Mouse (Mus musculus): Measurements from ENCODE around the gene Prkcb. TPM values are rescaled to one million over a fixed set of nuclear protein-coding genes. Genes with fewer than 3 reads are reported as not detected.

Gene Prkcb
- polyA plus RNA-seq, 1 experiment from 2014 or later: 3.7 TPM

DNA sequence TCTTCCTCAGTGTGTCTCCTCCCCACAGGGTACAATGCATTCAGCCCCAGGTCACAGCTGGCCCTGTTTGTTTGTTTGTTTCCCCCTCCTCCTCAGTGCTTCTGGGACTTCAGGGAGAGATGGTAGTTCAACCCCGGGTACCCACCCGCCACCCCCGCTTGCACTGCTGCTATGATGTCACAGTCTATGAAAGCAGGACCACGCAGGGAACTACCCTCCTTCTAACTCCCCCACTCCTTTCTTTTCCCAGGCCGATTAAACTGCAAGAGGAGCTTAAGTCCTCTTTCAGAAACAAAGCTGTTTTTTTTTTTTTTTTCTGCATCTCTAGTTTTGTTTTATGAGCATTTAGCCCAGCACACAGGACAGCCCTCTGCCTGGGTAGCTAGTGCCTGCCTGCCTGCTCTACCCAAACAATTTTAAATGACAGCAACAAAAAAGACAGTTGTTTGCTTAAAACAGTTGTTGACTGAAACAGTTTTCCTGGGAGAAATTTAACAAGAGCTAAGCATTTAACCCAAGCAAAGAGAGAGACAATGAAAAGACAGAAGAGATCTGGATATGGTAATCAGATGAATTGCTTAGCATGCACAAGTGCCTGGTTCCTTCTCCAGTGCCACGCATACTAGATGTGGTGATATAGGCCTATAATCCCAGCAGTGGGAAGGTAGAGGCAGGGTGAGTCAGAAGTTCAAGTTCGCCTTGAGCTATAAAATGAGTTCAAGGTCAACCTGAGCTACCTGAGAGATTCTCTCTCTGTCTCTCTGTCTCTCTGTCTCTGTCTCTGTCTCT lies 232.5 kb downstream of the Prkcb start:
- Histone ChIP-seq H3K4me1 (replicated peaks; ENCODE audit: control insufficient read depth, insufficient read depth, low read length) (no peaks in the 10 kb centered on the region), H3K9ac (ENCODE audit: low read depth, low read length) (no peak overlapping the region), H3K9me3 (ENCODE audit: control insufficient read depth, low read length) (no peaks in the 10 kb centered on the region), H3K27ac (ENCODE audit: low read depth, low read length) (no peak overlapping the region), H3K4me2 (no peak overlapping the region), H3K27me3 (replicated peaks; ENCODE audit: control insufficient read depth, insufficient read depth, low read length) (no peaks in the 10 kb centered on the region), H3K4me3 (ENCODE audit: low read depth, low read length) (no peak overlapping the region), H3K36me3 (ENCODE audit: control insufficient read depth, insufficient read depth, low read length) (no peaks in the 10 kb centered on the region)
- ATAC-seq (replicated peaks; ENCODE audit: low FRiP score) (no peak), DNase-seq (ENCODE audit: low spot score) (no peak)
- 58% methylated on average over 7 of the region's 7 CpGs for WGBS

DNA sequence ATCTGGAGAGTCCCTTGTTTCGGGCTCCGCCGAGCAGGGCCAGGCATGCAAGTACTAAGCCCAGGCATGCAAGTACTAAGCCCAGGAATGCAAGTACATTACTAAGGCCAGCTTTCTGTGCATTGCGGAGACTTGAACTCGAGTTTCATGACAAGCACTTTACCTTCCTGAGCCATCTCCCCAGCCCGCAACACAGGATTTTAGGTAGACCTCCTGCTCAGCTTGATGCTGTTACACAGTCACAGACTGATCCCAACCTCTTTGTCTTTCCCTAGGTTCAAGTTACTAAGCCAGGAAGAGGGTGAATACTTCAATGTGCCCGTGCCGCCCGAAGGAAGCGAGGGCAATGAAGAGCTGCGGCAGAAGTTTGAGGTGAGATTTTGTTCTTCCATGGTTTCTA lies 239.7 kb downstream of the Prkcb start:
- WGBS: 88% methylated on average over 11 of the region's 11 CpGs

DNA sequence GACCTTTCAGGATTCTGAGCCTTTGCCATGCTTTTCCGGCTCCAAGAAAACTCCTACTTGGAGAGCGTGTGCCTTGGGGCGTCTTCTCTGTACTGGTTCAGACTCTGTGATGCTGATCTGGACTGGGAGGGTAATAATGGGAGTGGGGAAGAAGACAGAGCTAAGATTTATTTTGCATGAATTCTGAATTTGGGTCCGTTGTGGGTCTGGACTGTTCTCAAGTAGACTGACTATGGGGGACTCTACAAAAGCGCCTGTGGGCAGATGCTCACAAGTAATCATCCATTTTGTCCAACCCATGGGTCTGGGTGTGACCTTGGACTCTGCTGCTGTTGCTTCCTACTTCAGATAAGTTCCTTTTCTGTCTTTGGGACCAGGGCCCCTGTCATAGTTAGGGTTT lies 240.1 kb downstream of the Prkcb start:
- DNase-seq (ENCODE audit: low spot score) (no peak), ATAC-seq (replicated peaks; ENCODE audit: low FRiP score) (no peak)
- Histone ChIP-seq H3K27ac (ENCODE audit: low read depth, low read length) (no peak overlapping the region), H3K4me1 (replicated peaks; ENCODE audit: control insufficient read depth, insufficient read depth, low read length) (no peaks in the 10 kb centered on the region), H3K27me3 (replicated peaks; ENCODE audit: control insufficient read depth, insufficient read depth, low read length) (no peaks in the 10 kb centered on the region), H3K4me3 (ENCODE audit: low read depth, low read length) (no peak overlapping the region), H3K36me3 (ENCODE audit: control insufficient read depth, insufficient read depth, low read length) (no peaks in the 10 kb centered on the region), H3K4me2 (no peak overlapping the region), H3K9ac (ENCODE audit: low read depth, low read length) (no peak overlapping the region), H3K9me3 (ENCODE audit: control insufficient read depth, low read length) (no peaks in the 10 kb centered on the region)
- 92% methylated on average over 5 of the region's 5 CpGs for WGBS

More for the DNA sequence above, 239.7 kb downstream of the Prkcb start:
- Histone ChIP-seq H3K9ac (ENCODE audit: low read depth, low read length) (no peak overlapping the region), H3K27ac (ENCODE audit: low read depth, low read length) (no peak overlapping the region), H3K4me2 (no peak overlapping the region), H3K27me3 (replicated peaks; ENCODE audit: control insufficient read depth, insufficient read depth, low read length) (no peaks in the 10 kb centered on the region), H3K4me1 (replicated peaks; ENCODE audit: control insufficient read depth, insufficient read depth, low read length) (no peaks in the 10 kb centered on the region), H3K36me3 (ENCODE audit: control insufficient read depth, insufficient read depth, low read length) (no peaks in the 10 kb centered on the region), H3K4me3 (ENCODE audit: low read depth, low read length) (no peak overlapping the region), H3K9me3 (ENCODE audit: control insufficient read depth, low read length) (no peaks in the 10 kb centered on the region)
- DNase-seq (ENCODE audit: low spot score): no peak
- ATAC-seq (replicated peaks; ENCODE audit: low FRiP score): no peak

DNA sequence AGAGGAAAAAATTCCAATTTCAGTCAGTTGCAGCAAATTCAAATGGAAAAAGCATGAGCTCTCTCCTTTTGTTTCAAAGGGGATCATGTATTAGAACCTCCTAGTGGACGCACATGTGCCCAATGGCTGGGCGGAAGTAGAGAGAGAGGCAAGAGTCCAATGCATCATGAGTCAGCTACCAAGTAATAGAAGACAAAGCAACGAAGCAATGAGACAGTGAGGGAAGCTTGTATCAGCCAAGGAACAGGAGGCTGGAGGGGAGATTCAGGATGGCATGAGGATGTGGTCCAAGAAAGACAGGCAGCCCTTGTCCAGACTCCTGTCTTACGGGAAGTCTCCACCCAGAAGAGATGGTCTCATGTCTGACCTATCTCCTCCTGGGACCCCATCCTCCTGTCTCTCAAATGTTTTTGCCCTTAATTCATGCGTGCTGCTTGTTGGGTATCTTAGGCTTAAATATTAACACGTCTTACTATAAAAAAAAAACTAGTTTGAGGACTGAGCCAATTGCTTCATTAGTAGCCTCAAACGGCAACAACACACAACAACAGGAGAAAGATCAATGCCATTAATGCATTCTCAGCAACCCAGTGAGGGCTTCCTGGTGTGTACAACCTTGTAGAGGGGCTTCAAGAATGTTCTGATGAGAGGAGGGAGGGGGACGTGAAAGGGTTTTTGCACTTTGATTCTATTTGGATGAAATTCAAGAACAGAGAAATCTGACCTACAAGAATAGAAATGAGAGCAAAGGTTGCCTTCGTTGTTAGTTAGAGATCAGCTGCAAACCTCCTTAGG lies 245.2 kb downstream of the Prkcb start:
- Histone ChIP-seq H3K27me3 (replicated peaks; ENCODE audit: control insufficient read depth, insufficient read depth, low read length) (no peaks in the 10 kb centered on the region), H3K4me3 (ENCODE audit: low read depth, low read length) (no peak overlapping the region), H3K9me3 (ENCODE audit: control insufficient read depth, low read length) (no peaks in the 10 kb centered on the region), H3K9ac (ENCODE audit: low read depth, low read length) (no peak overlapping the region), H3K36me3 (ENCODE audit: control insufficient read depth, insufficient read depth, low read length) (no peaks in the 10 kb centered on the region), H3K4me1 (replicated peaks; ENCODE audit: control insufficient read depth, insufficient read depth, low read length) (no peaks in the 10 kb centered on the region), H3K4me2 (no peak overlapping the region), H3K27ac (ENCODE audit: low read depth, low read length) (no peak overlapping the region)
- ATAC-seq (replicated peaks; ENCODE audit: low FRiP score): no peak
- WGBS: 84% methylated on average over 9 of the region's 9 CpGs
- no peak for DNase-seq (ENCODE audit: low spot score)

DNA sequence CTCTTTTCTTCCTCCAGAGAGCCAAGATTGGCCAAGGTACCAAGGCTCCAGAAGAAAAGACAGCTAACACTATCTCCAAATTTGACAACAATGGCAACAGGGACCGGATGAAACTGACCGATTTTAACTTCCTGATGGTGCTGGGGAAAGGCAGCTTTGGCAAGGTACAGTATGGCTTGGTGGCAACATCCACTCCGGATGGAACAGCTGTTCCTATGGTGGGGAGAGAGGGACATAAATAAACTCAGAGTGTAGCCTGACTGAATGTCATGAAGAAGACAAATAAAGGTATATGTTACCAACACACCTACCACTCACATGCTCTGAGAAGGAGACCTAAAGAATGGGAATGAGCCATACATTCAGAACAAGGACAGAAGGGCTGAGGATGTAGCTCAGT lies 256.1 kb downstream of the Prkcb start:
- ATAC-seq (replicated peaks; ENCODE audit: low FRiP score): no peak
- H3K9ac ChIP-seq (ENCODE audit: low read depth, low read length): no peak overlapping the region
- no peaks in the 10 kb centered on the region for H3K4me1 ChIP-seq (replicated peaks; ENCODE audit: control insufficient read depth, insufficient read depth, low read length)
- no peaks in the 10 kb centered on the region for H3K27me3 ChIP-seq (replicated peaks; ENCODE audit: control insufficient read depth, insufficient read depth, low read length)
- WGBS: 79% methylated on average over 3 of the region's 3 CpGs
- no peaks in the 10 kb centered on the region for H3K9me3 ChIP-seq (ENCODE audit: control insufficient read depth, low read length)
- no peak for DNase-seq (ENCODE audit: low spot score)
- H3K27ac ChIP-seq (ENCODE audit: low read depth, low read length): no peak overlapping the region
- no peak overlapping the region for H3K4me2 ChIP-seq
- H3K4me3 ChIP-seq (ENCODE audit: low read depth, low read length): no peak overlapping the region
- no peaks in the 10 kb centered on the region for H3K36me3 ChIP-seq (ENCODE audit: control insufficient read depth, insufficient read depth, low read length)

DNA sequence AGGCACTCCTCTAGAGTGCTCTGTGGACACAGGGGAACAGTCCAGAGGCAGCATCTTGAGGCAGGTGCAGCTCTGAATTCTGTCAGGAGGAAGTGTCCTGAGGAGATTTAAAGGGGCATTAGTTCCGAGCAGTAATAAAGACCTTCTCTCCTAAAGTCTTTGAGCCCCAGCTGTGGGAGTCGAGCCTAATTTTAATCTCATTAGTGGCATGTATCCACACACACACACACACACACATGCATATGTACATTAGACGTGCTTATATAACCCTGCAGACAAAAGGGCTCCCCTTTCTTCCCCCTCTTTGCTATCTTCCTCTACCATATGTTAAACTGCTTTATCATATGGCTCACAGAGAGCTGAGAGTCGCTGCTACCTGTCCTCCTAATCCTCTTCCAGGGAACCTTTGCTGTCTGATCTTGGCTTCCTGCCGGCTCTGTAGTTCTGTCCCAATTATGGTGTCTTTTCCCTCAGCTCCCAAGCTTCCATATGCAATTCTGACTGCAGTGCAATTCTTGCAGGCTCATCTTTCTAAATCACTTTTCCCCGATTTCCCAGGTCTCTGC lies 268.1 kb downstream of the Prkcb start:
- ATAC-seq (replicated peaks; ENCODE audit: low FRiP score): no peak
- Histone ChIP-seq H3K27me3 (replicated peaks; ENCODE audit: control insufficient read depth, insufficient read depth, low read length) (no peaks in the 10 kb centered on the region), H3K9ac (ENCODE audit: low read depth, low read length) (no peak overlapping the region), H3K27ac (ENCODE audit: low read depth, low read length) (no peak overlapping the region), H3K4me3 (ENCODE audit: low read depth, low read length) (no peak overlapping the region), H3K4me2 (no peak overlapping the region), H3K4me1 (replicated peaks; ENCODE audit: control insufficient read depth, insufficient read depth, low read length) (no peaks in the 10 kb centered on the region), H3K9me3 (ENCODE audit: control insufficient read depth, low read length) (no peaks in the 10 kb centered on the region), H3K36me3 (ENCODE audit: control insufficient read depth, insufficient read depth, low read length) (no peaks in the 10 kb centered on the region)
- no peak for DNase-seq (ENCODE audit: low spot score)
- 41% methylated on average over 6 of the region's 6 CpGs for WGBS

DNA sequence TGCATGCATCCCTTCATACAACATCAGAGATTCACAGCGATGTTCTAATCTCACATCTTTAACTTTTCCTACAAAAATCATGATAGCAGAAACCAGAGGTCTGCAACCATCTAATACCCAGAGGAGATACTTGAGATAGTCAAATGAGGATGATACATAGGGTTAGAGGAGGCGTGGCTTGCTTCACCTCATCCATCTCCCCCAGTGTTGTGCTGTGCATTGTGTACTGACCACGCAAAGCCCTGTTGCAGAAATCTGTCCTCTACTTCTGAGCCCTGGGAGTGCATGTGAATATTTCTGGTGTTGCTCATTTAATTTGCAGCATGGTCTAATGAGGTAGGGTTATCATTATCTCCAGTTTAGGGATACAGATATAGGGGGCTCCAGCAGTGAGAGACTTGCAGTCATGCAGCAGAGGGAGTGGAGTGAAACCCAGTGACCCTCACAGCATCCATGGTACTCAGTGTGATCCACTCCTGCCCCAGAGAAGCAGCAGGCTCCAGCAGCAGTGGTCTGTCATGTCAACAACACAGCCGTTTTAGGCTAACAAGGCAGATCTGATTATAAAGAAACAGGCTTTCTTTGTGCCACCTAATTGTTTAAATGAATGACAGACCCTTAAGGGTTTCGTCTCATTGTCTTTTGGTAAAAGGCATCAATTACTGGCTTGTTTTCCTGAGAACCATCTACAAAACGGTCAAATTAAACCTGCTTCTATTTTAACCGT lies 269.7 kb downstream of the Prkcb start:
- Histone ChIP-seq H3K9ac (ENCODE audit: low read depth, low read length) (no peak overlapping the region), H3K4me3 (ENCODE audit: low read depth, low read length) (no peak overlapping the region), H3K9me3 (ENCODE audit: control insufficient read depth, low read length) (no peaks in the 10 kb centered on the region), H3K27me3 (replicated peaks; ENCODE audit: control insufficient read depth, insufficient read depth, low read length) (no peaks in the 10 kb centered on the region), H3K36me3 (ENCODE audit: control insufficient read depth, insufficient read depth, low read length) (no peaks in the 10 kb centered on the region), H3K4me2 (no peak overlapping the region), H3K27ac (ENCODE audit: low read depth, low read length) (no peak overlapping the region), H3K4me1 (replicated peaks; ENCODE audit: control insufficient read depth, insufficient read depth, low read length) (no peaks in the 10 kb centered on the region)
- WGBS: 53% methylated on average over 7 of the region's 7 CpGs
- ATAC-seq (replicated peaks; ENCODE audit: low FRiP score) (no peak), DNase-seq (ENCODE audit: low spot score) (no peak)

DNA sequence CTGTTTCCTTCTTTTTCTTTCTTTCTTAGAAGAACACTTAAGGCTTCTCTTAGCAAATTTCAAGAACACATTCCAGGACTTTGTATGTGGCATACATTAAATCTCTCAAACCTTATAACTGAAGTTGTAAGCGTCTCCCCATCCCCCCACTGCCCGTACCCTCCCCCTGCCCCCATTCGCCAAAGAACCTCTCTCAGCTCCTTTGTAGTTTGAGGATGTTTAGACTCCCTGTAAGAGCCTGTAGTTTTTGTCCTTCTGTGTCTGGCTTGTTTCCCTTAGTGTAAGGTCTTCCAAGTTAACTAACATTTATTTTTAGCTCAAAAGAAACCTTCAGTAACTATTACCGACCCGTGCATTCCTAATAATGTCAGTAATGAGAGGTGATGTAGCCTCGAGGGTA lies 270.4 kb downstream of the Prkcb start:
- no peak overlapping the region for H3K9ac ChIP-seq (ENCODE audit: low read depth, low read length)
- DNase-seq (ENCODE audit: low spot score) (no peak), ATAC-seq (replicated peaks; ENCODE audit: low FRiP score) (no peak)
- no peak overlapping the region for H3K27ac ChIP-seq (ENCODE audit: low read depth, low read length)
- no peaks in the 10 kb centered on the region for H3K27me3 ChIP-seq (replicated peaks; ENCODE audit: control insufficient read depth, insufficient read depth, low read length)
- H3K4me2 ChIP-seq: no peak overlapping the region
- no peaks in the 10 kb centered on the region for H3K36me3 ChIP-seq (ENCODE audit: control insufficient read depth, insufficient read depth, low read length)
- H3K9me3 ChIP-seq (ENCODE audit: control insufficient read depth, low read length): no peaks in the 10 kb centered on the region
- H3K4me3 ChIP-seq (ENCODE audit: low read depth, low read length): no peak overlapping the region
- no peaks in the 10 kb centered on the region for H3K4me1 ChIP-seq (replicated peaks; ENCODE audit: control insufficient read depth, insufficient read depth, low read length)
- WGBS: 49% methylated on average over 6 of the region's 6 CpGs
